Mouse (Mus musculus) midbrain, embryonic 10.5 days (tissue): ENCODE measurements around the gene Clec12a. TPM values are rescaled to one million over a fixed set of nuclear protein-coding genes. Genes with fewer than 3 reads are reported as not detected.

Experiments used
- DNase-seq: peaks from one replicate; pipeline ENCODE4 v3.0.0-alpha.2; 2017; ENCODE audit warnings: low spot score
- H3K27ac ChIP-seq: fragments of 300-500 bp; sonication (generic); replicated peaks from 2 replicates; pipeline ENCODE4 v1.5.1; 2016; ENCODE audit warnings: mild to moderate bottlenecking
- H3K27me3 ChIP-seq: fragments of 300-500 bp; sonication (generic); 2 replicates; pipeline ENCODE4 v1.6.1; 2016; ENCODE audit warnings: low read depth, mild to moderate bottlenecking; ENCODE audit not compliant: poor library complexity, severe bottlenecking
- H3K36me3 ChIP-seq: fragments of 300-500 bp; sonication (generic); 2 replicates; pipeline ENCODE4 v1.6.1; 2016; ENCODE audit warnings: mild to moderate bottlenecking, moderate library complexity
- H3K4me1 ChIP-seq: fragments of 300-500 bp; sonication (generic); 2 replicates; pipeline ENCODE4 v1.6.1; 2016
- H3K4me3 ChIP-seq: fragments of 300-500 bp; sonication (generic); 2 replicates; pipeline ENCODE4 v1.5.1; 2016; ENCODE audit warnings: mild to moderate bottlenecking, moderate library complexity
- H3K9me3 ChIP-seq: fragments of 300-500 bp; sonication (generic); replicated peaks from 2 replicates; pipeline ENCODE4 v1.6.1; 2016; ENCODE audit warnings: mild to moderate bottlenecking
- WGBS: fragments of 180-500 bp; shearing (Covaris S2); methylation state at CpG from one replicate; pipeline ENCODE4 v1.1.7; 2016; 5-methylcytosine and 5-hydroxymethylcytosine counted together
- polyA plus RNA-seq: library from polyadenylated mRNA; unstranded; fragments of >200 nt; fragmentation: Nextera tagmentation; extraction: Ambion mirVana; gene quantifications from 2 replicates; pipeline ENCODE4 v1.2.1, GENCODE M21; 2016

Clec12a gene
- polyA plus RNA-seq, 1 experiment from 2014 or later, result 0.09 TPM

DNA sequence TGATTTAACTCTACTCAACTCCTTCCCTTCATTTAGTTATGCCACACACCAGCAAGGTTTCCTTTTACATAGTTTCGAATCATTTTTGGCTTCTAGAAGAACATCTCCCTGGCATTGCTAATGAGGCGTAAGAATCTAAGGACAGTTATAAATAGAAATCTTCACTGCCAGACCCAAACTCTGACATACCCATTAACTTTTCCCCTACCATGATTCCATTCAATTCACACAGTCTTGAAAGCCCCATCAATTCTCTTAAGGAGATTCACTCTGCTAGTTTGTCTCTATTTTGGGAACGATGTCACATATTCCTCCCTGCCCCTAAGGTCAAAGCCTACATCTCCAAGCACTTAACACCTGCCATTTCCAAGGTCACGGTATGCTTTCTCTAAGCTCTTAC lies 42.5 kb downstream of the Clec12a start:
- Histone ChIP-seq H3K4me1 (0 out of 2 replicates have a peak, but pooled peaks cover 4% of the 10 kb centered on the region), H3K9me3 (no peaks in the 10 kb centered on the region), H3K36me3 (no peaks in the 10 kb centered on the region), H3K27ac (no peak overlapping the region), H3K27me3 (no peaks in the 10 kb centered on the region), H3K4me3 (no peak overlapping the region)
- WGBS, result 78% methylated on average over 4 of the region's 4 CpGs
- no peak for DNase-seq

DNA sequence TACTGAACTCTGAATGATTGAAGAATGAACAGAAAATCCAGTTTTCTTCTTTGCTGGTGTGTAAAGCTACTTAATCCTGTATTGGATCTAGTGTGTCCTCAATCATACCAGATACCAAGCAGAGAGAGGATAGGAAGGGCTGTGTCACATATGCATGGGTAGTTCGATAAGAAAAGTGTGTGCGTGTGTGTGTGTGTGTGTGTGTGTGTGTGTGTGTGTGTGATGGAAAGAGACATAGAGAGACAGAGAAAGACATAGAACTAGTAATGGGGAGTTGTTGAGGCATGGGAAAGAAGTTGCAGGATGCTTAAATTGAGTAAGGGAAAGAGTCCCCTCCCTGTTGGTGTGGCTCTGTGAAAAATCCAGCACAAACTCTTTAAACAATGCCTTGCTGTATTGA lies 43.3 kb downstream of the Clec12a start, which contains the start of gene Clec12b:
TSS of gene Clec12b (minus strand) at position 101 of the 400 bp plus-strand sequence.
- Histone ChIP-seq H3K4me3 (no peak within 1 kb of the TSS), H3K36me3 (no peaks in the 10 kb centered on the region), H3K4me1 (0 out of 2 replicates have a peak, but pooled peaks cover 4% of the 10 kb centered on the region), H3K9me3 (no peaks in the 10 kb centered on the region), H3K27ac (no peak within 1 kb of the TSS), H3K27me3 (no peaks in the 10 kb centered on the region)
- DNase-seq, result no peak
- WGBS, result 82% methylated on average over 2 of the region's 2 CpGs

DNA sequence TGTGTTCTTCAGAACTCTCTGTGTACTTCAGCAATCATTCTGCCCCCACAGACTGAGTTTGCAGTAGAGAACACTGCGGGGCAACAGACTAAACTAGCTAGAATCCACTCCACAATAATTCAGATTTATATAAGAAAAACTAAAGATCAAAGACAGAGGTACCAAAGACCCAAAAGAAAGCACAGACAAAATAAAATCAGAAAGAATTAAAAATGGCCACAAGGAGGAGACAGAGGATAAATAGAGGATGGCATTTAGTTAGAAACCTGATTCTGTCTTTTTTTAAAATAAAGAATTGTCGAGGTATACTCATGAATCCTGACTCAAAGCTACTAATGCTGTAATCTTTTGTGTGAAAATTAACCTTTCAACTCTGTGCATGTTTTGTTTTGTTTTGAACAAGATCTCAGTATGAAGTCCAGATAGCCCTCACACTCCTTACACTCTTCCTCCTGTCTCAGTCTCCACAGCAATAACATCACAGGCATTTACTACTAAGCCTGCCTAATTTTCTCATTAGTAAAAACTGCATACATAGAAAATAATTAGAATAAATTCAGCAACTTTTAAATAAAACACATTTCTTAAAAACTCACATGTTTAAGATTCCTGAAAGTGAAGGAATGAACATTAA lies 50.7 kb downstream of the Clec12a start:
- Histone ChIP-seq H3K27ac (no peak overlapping the region), H3K4me1 (no peaks in the 10 kb centered on the region), H3K4me3 (no peak overlapping the region), H3K9me3 (no peaks in the 10 kb centered on the region), H3K36me3 (no peaks in the 10 kb centered on the region), H3K27me3 (no peaks in the 10 kb centered on the region)
- DNase-seq, result no peak
- 34% methylated on average over 2 of the region's 2 CpGs for WGBS

DNA sequence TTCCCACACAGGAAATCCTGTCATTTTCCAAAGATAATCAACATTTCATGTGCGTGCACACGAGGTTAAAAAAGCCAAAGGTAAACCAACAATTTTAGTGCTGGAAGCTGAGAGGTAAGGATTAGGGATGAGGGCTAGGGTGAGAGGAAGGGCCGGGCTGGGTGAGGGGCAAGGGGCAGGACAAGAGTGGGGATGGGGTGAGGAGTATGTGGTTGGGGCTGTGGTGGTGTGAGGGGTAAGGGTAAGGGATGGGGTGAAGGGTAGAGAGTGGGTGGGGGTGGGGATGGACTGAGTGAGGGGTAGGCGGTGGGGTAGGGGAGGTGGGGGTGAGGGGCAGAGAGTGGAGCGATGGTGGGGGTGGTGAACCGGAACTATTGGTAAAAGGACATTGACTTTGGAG lies 51.2 kb downstream of the Clec12a start:
- 81% methylated on average over 6 of the region's 6 CpGs for WGBS
- H3K9me3 ChIP-seq, result no peaks in the 10 kb centered on the region
- no peak overlapping the region for H3K27ac ChIP-seq
- no peaks in the 10 kb centered on the region for H3K36me3 ChIP-seq
- H3K27me3 ChIP-seq, result no peaks in the 10 kb centered on the region
- no peak for DNase-seq
- H3K4me1 ChIP-seq, result no peaks in the 10 kb centered on the region
- no peak overlapping the region for H3K4me3 ChIP-seq

DNA sequence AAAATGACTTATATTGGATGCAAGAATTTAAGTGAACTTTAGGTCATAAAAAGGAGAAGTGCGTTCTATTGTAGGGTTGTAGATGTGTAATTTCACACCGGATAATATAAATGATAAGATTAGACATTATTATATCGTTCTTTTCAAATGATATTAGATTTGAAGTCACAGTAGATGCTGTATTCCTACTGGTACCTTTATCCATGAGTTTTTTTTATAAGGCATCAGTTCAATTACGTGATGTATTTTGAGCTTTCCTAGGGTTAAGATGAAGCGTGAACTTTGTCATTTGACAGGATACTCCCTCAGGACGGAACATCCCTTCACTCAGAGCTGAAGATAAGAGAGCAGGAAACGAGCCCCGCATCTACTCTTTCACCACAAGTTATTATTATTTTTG lies 54.5 kb downstream of the Clec12a start, which contains the start of gene Clec1b:
TSS of gene Clec1b (plus strand) at position 301 of the 400 bp plus-strand sequence.
- Histone ChIP-seq H3K27me3 (no peaks in the 10 kb centered on the region), H3K4me3 (no peak within 1 kb of the TSS), H3K27ac (no peak within 1 kb of the TSS), H3K4me1 (no peaks in the 10 kb centered on the region), H3K9me3 (no peaks in the 10 kb centered on the region), H3K36me3 (no peaks in the 10 kb centered on the region)
- no peak for DNase-seq
- WGBS, result 84% methylated on average over 8 of the region's 8 CpGs

GRCm38 (mm10) chr6:129399945-129400344 lies 57.5 kb downstream of the Clec12a start:
- 77% methylated on average over 6 of the region's 6 CpGs for whole genome bisulfite sequencing
- no peaks in the 10 kb centered on the region for H3K27me3 ChIP-seq
- no peak for DNase-seq
- H3K4me1 ChIP-seq, result peaks cover 4% of the 10 kb centered on the region; the same call in 1 of the 2 replicates
- no peaks in the 10 kb centered on the region for H3K9me3 ChIP-seq
- H3K4me3 ChIP-seq, result no peak overlapping the region
- no peak overlapping the region for H3K27ac ChIP-seq
- H3K36me3 ChIP-seq, result no peaks in the 10 kb centered on the region

DNA sequence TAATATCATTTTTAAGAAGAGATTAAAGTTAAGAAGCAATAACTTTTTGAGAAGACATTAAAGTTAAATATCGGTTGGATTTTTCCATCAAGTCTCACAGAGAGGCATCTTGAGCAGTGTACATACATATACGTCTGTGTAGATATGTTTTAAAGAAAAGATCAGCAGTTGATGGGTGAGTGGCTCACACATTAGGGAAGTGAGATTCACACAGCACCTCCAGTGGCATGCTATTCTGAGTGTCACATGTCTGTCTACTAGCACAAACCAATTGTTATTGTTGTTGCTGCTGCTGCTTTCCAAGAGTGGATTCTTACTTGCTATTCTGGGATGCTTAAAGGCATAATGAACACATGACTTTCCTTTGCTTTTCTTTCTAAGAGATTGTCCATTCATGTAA lies 59.9 kb downstream of the Clec12a start:
- no peaks in the 10 kb centered on the region for H3K27me3 ChIP-seq
- H3K4me3 ChIP-seq, result no peak overlapping the region
- peaks cover 4% of the 10 kb centered on the region; the same call in 1 of the 2 replicates for H3K4me1 ChIP-seq
- H3K36me3 ChIP-seq, result no peaks in the 10 kb centered on the region
- no peaks in the 10 kb centered on the region for H3K9me3 ChIP-seq
- no peak overlapping the region for H3K27ac ChIP-seq
- no peak for DNase-seq
- WGBS, result 85% methylated on average over 2 of the region's 2 CpGs

- Histone ChIP-seq H3K27me3 (no peaks in the 10 kb centered on the region), H3K36me3 (no peaks in the 10 kb centered on the region), H3K9me3 (no peaks in the 10 kb centered on the region), H3K27ac (no peak overlapping the region), H3K4me1 (peaks cover 4% of the 10 kb centered on the region; the same call in 1 of the 2 replicates), H3K4me3 (no peak overlapping the region)
- WGBS, result 66% methylated on average over 6 of the region's 6 CpGs
- DNase-seq, result no peak
Observed at GRCm38 (mm10) chr6:129403391-129403790, 60.9 kb downstream of the Clec12a start.

GRCm38 (mm10) chr6:129405999-129406398 lies 63.5 kb downstream of the Clec12a start:
- H3K9me3 ChIP-seq, result no peaks in the 10 kb centered on the region
- H3K27ac ChIP-seq, result no peak overlapping the region
- H3K36me3 ChIP-seq, result no peaks in the 10 kb centered on the region
- no peak for DNase-seq
- peaks cover 4% of the 10 kb centered on the region; the same call in 1 of the 2 replicates for H3K4me1 ChIP-seq
- no peaks in the 10 kb centered on the region for H3K27me3 ChIP-seq
- H3K4me3 ChIP-seq, result no peak overlapping the region

- WGBS, result 57% methylated on average over 2 of the region's 2 CpGs
- Histone ChIP-seq H3K9me3 (no peaks in the 10 kb centered on the region), H3K4me1 (peaks cover 4% of the 10 kb centered on the region; the same call in 1 of the 2 replicates), H3K36me3 (no peaks in the 10 kb centered on the region), H3K4me3 (no peak overlapping the region), H3K27ac (no peak overlapping the region), H3K27me3 (no peaks in the 10 kb centered on the region)
- no peak for DNase-seq
Observed at GRCm38 (mm10) chr6:129407324-129407723, 64.8 kb downstream of the Clec12a start.

- WGBS, result 90% methylated on average over 2 of the region's 2 CpGs
- H3K27me3 ChIP-seq, result no peaks in the 10 kb centered on the region
- H3K4me3 ChIP-seq, result no peak within 1 kb of the TSS
- H3K36me3 ChIP-seq, result no peaks in the 10 kb centered on the region
- H3K9me3 ChIP-seq, result no peaks in the 10 kb centered on the region
- no peak within 1 kb of the TSS for H3K27ac ChIP-seq
- no peak for DNase-seq
- peaks cover 4% of the 10 kb centered on the region; the same call in 1 of the 2 replicates for H3K4me1 ChIP-seq
Observed at GRCm38 (mm10) chr6:129408562-129408961, 66.1 kb downstream of the Clec12a start, which contains the start of gene Clec9a. TSS of gene Clec9a (plus strand) at chr6:129408862.

DNA sequence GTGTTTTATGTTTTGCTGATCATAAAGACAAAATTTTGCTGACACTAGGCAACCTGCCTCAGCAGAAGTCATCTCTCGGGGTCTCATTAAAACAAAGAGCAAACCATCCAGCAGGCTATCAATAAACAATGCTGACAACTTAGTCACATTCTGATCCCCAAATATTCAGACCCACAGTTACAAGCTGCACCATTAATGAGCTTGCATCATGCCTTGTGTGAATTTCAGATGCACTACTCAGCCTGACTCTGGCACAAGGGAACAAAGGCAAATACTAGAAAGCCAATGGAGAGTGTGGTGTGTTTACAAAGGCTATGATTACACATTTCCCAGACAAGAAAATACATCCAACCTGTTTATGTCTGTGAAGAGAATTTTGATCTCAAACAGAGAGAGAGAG lies 71.7 kb downstream of the Clec12a start:
- Histone ChIP-seq H3K27me3 (no peaks in the 10 kb centered on the region), H3K36me3 (no peaks in the 10 kb centered on the region), H3K9me3 (no peaks in the 10 kb centered on the region), H3K4me3 (no peak overlapping the region), H3K27ac (no peak overlapping the region), H3K4me1 (no peaks in the 10 kb centered on the region)
- WGBS, result 84% methylated on average over 1 of the region's 1 CpGs
- no peak for DNase-seq
